Mouse (Mus musculus): ENCODE measurements at regions not wholly inside any gene's neighbourhood (a gene's known extent, or its start where the extent isn't known, plus 50 kb on each side); places are given as distances from the start of the nearest gene placed in this dataset.

GRCm38 (mm10) chr13:119331815-119332214, 96.6 kb upstream of the Paip1 start:
- no peak for TF ChIP-seq POLR2A (IDR thresholded peaks at IDR 0.05; ENCODE audit: extremely low read depth, insufficient read depth, low read length)
- Histone ChIP-seq H3K4me1 (ENCODE audit: control insufficient read depth, insufficient read depth, low read length) (no peaks in the 10 kb centered on the region), H3K27ac (ENCODE audit: insufficient read depth, low read length) (no peak overlapping the region), H3K4me3 (ENCODE audit: insufficient read depth, low read length) (no peak overlapping the region)

- no peaks in the 10 kb centered on the region for H3K4me1 ChIP-seq (ENCODE audit: control insufficient read depth, insufficient read depth, low read length)
- H3K4me3 ChIP-seq (ENCODE audit: insufficient read depth, low read length) = no peak overlapping the region
- TF ChIP-seq CTCF (IDR thresholded peaks at IDR 0.05; ENCODE audit: extremely low read depth, insufficient read depth, low read length) = no peak
- no peak for TF ChIP-seq POLR2A (IDR thresholded peaks at IDR 0.05; ENCODE audit: extremely low read depth, insufficient read depth, low read length)
- no peak overlapping the region for H3K27ac ChIP-seq (ENCODE audit: insufficient read depth, low read length)
These were observed 94.5 kb upstream of the Paip1 start for GRCm38 (mm10) chr13:119333915-119334314.

- Histone ChIP-seq H3K4me3 (ENCODE audit: insufficient read depth, low read length) (no peak overlapping the region), H3K4me1 (ENCODE audit: control insufficient read depth, insufficient read depth, low read length) (no peaks in the 10 kb centered on the region), H3K27ac (ENCODE audit: insufficient read depth, low read length) (no peak overlapping the region)
- TF ChIP-seq CTCF (IDR thresholded peaks at IDR 0.05; ENCODE audit: extremely low read depth, insufficient read depth, low read length) = no peak
- TF ChIP-seq POLR2A (IDR thresholded peaks at IDR 0.05; ENCODE audit: extremely low read depth, insufficient read depth, low read length) = no peak
These were observed 90.5 kb upstream of the Paip1 start for GRCm38 (mm10) chr13:119337861-119338260.

- no peak overlapping the region for H3K27ac ChIP-seq (ENCODE audit: insufficient read depth, low read length)
- no peak overlapping the region for H3K4me3 ChIP-seq (ENCODE audit: insufficient read depth, low read length)
- no peaks in the 10 kb centered on the region for H3K4me1 ChIP-seq (ENCODE audit: control insufficient read depth, insufficient read depth, low read length)
- TF ChIP-seq CTCF (IDR thresholded peaks at IDR 0.05; ENCODE audit: extremely low read depth, insufficient read depth, low read length) = no peak
- TF ChIP-seq POLR2A (IDR thresholded peaks at IDR 0.05; ENCODE audit: extremely low read depth, insufficient read depth, low read length) = no peak
These were observed 89.4 kb upstream of the Paip1 start for GRCm38 (mm10) chr13:119339016-119339415.

- H3K27ac ChIP-seq (ENCODE audit: insufficient read depth, low read length) = no peak overlapping the region
- H3K4me3 ChIP-seq (ENCODE audit: insufficient read depth, low read length) = no peak overlapping the region
- TF ChIP-seq POLR2A (IDR thresholded peaks at IDR 0.05; ENCODE audit: extremely low read depth, insufficient read depth, low read length) (no peak), CTCF (IDR thresholded peaks at IDR 0.05; ENCODE audit: extremely low read depth, insufficient read depth, low read length) (no peak)
- no peaks in the 10 kb centered on the region for H3K4me1 ChIP-seq (ENCODE audit: control insufficient read depth, insufficient read depth, low read length)
These were observed 88.6 kb upstream of the Paip1 start for GRCm38 (mm10) chr13:119339762-119340161.

- no peak overlapping the region for H3K4me3 ChIP-seq (ENCODE audit: insufficient read depth, low read length)
- H3K27ac ChIP-seq (ENCODE audit: insufficient read depth, low read length) = no peak overlapping the region
- no peaks in the 10 kb centered on the region for H3K4me1 ChIP-seq (ENCODE audit: control insufficient read depth, insufficient read depth, low read length)
- TF ChIP-seq POLR2A (IDR thresholded peaks at IDR 0.05; ENCODE audit: extremely low read depth, insufficient read depth, low read length) (no peak), CTCF (IDR thresholded peaks at IDR 0.05; ENCODE audit: extremely low read depth, insufficient read depth, low read length) (peak; percentile 49)
These were observed 86.6 kb upstream of the Paip1 start for GRCm38 (mm10) chr13:119341833-119342232.

GRCm38 (mm10) chr13:119342761-119343160, 85.6 kb upstream of the Paip1 start:
- Histone ChIP-seq H3K27ac (ENCODE audit: insufficient read depth, low read length) (no peak overlapping the region), H3K4me3 (ENCODE audit: insufficient read depth, low read length) (no peak overlapping the region), H3K4me1 (ENCODE audit: control insufficient read depth, insufficient read depth, low read length) (no peaks in the 10 kb centered on the region)
- TF ChIP-seq CTCF (IDR thresholded peaks at IDR 0.05; ENCODE audit: extremely low read depth, insufficient read depth, low read length) (no peak), POLR2A (IDR thresholded peaks at IDR 0.05; ENCODE audit: extremely low read depth, insufficient read depth, low read length) (no peak)

- no peak for TF ChIP-seq POLR2A (IDR thresholded peaks at IDR 0.05; ENCODE audit: extremely low read depth, insufficient read depth, low read length)
- Histone ChIP-seq H3K27ac (ENCODE audit: insufficient read depth, low read length) (no peak overlapping the region), H3K4me3 (ENCODE audit: insufficient read depth, low read length) (no peak overlapping the region), H3K4me1 (ENCODE audit: control insufficient read depth, insufficient read depth, low read length) (no peaks in the 10 kb centered on the region)
These were observed 80.4 kb upstream of the Paip1 start for GRCm38 (mm10) chr13:119347988-119348387.

GRCm38 (mm10) chr13:119351346-119351745, 77.1 kb upstream of the Paip1 start:
- Histone ChIP-seq H3K4me3 (ENCODE audit: insufficient read depth, low read length) (no peak overlapping the region), H3K4me1 (ENCODE audit: control insufficient read depth, insufficient read depth, low read length) (no peaks in the 10 kb centered on the region), H3K27ac (ENCODE audit: insufficient read depth, low read length) (no peak overlapping the region)
- no peak for TF ChIP-seq CTCF (IDR thresholded peaks at IDR 0.05; ENCODE audit: extremely low read depth, insufficient read depth, low read length)

- Histone ChIP-seq H3K4me1 (ENCODE audit: control insufficient read depth, insufficient read depth, low read length) (no peaks in the 10 kb centered on the region), H3K4me3 (ENCODE audit: insufficient read depth, low read length) (no peak overlapping the region), H3K27ac (ENCODE audit: insufficient read depth, low read length) (no peak overlapping the region)
- TF ChIP-seq CTCF (IDR thresholded peaks at IDR 0.05; ENCODE audit: extremely low read depth, insufficient read depth, low read length) = no peak
- no peak for TF ChIP-seq POLR2A (IDR thresholded peaks at IDR 0.05; ENCODE audit: extremely low read depth, insufficient read depth, low read length)
These were observed 69.7 kb upstream of the Paip1 start for GRCm38 (mm10) chr13:119358696-119359095.

GRCm38 (mm10) chr13:119363379-119363778, 65.0 kb upstream of the Paip1 start:
- no peak for TF ChIP-seq POLR2A (IDR thresholded peaks at IDR 0.05; ENCODE audit: extremely low read depth, insufficient read depth, low read length)
- TF ChIP-seq CTCF (IDR thresholded peaks at IDR 0.05; ENCODE audit: extremely low read depth, insufficient read depth, low read length) = no peak

More at GRCm38 (mm10) chr13:119363379-119363778, 65.0 kb upstream of the Paip1 start:
- Histone ChIP-seq H3K27ac (ENCODE audit: insufficient read depth, low read length) (no peak overlapping the region), H3K4me3 (ENCODE audit: insufficient read depth, low read length) (no peak overlapping the region), H3K4me1 (ENCODE audit: control insufficient read depth, insufficient read depth, low read length) (no peaks in the 10 kb centered on the region)

Data from cortical plate, adult 2 months (tissue).